Mouse (Mus musculus) cortical plate, adult 2 months (tissue): Measurements from ENCODE around the gene Lyrm4.

Experiments
- CTCF ChIP-seq: fragments of 200-500 bp; IDR thresholded peaks from 2 replicates; pipeline ENCODE4 v1.5.1; 2011; ENCODE audit warnings: mild to moderate bottlenecking, control low read depth, low read length; ENCODE audit not compliant: insufficient read depth; ENCODE audit errors: extremely low read depth
- POLR2A ChIP-seq: fragments of 200-500 bp; IDR thresholded peaks from 2 replicates; pipeline ENCODE4 v1.6.1; 2011; ENCODE audit warnings: mild to moderate bottlenecking, low read length, control low read depth; ENCODE audit not compliant: insufficient read depth; ENCODE audit errors: extremely low read depth

DNA sequence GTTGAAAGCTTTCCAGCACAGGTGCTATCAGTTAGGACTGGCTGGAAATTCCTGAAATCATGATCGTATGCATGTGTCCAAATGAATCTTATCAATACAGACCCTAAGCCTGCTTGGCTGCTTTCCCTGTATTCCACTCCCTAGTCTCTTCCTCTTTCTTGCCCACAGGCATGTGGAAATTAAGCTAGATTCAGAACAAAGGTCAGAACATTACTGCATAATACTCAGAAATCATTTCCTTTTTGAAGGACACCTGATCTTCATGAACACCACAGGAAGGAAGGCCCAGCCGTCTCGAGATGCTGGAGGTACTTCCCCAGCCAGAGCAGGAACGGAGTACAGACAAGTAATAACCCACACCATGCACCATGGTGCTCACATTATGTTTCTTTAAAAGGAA is 29.2 kb downstream of the Lyrm4 start:
- no peak for TF ChIP-seq POLR2A
- no peak for TF ChIP-seq CTCF
